Mouse (Mus musculus) urinary bladder, adult 2 months (tissue): ENCODE measurements around the gene Scamp3. TPM values are rescaled to one million over a fixed set of nuclear protein-coding genes. Genes with fewer than 3 reads are reported as not detected.

Source experiments
- DNase-seq: peaks from one replicate; pipeline ENCODE4 v3.0.0; 2022; ENCODE audit warnings: low spot score
- polyA plus RNA-seq: library from polyadenylated mRNA; depleted of rRNA; stranded (reverse); fragments of >200 nt; gene quantifications from 2 replicates; pipeline ENCODE4 v1.2.3, GENCODE M21; 2012

The Scamp3 gene
- polyA plus RNA-seq, 1 experiment: 72.3 TPM

- DNase-seq: no peak
Measured at GRCm38 (mm10) chr3:89163123-89163522, 14.2 kb upstream of the Scamp3 start.

- no peak for DNase-seq
Measured at GRCm38 (mm10) chr3:89163643-89164245, 13.5 kb upstream of the Scamp3 start.

- DNase-seq: peak; percentile 94
Measured at GRCm38 (mm10) chr3:89164506-89165267, 12.6 kb upstream of the Scamp3 start, which contains the start of gene Clk2. TSS of gene Clk2 (plus strand) at chr3:89164795.

- DNase-seq: no peak
Measured at GRCm38 (mm10) chr3:89165268-89165870, 11.9 kb upstream of the Scamp3 start.

- no peak for DNase-seq
Measured at GRCm38 (mm10) chr3:89166945-89167344, 10.3 kb upstream of the Scamp3 start.

GRCm38 (mm10) chr3:89174844-89175243 lies 2.4 kb upstream of the Scamp3 start:
- DNase-seq: no peak

GRCm38 (mm10) chr3:89175544-89175943 lies 1.7 kb upstream of the Scamp3 start:
- no peak for DNase-seq

- DNase-seq: no peak
Measured at GRCm38 (mm10) chr3:89176421-89176820, 852 bp upstream of the Scamp3 start.

- DNase-seq: no peak
Measured at GRCm38 (mm10) chr3:89178107-89178385, 773 bp downstream of the Scamp3 start.

- DNase-seq: no peak
Measured at GRCm38 (mm10) chr3:89179056-89179455, 1.8 kb downstream of the Scamp3 start.

GRCm38 (mm10) chr3:89181749-89182500 lies 4.7 kb downstream of the Scamp3 start:
- peak; percentile 20 for DNase-seq

GRCm38 (mm10) chr3:89182531-89183057 lies 5.3 kb downstream of the Scamp3 start:
- no peak for DNase-seq

- DNase-seq: peak; percentile 56
Measured at GRCm38 (mm10) chr3:89183058-89183958, 6.0 kb downstream of the Scamp3 start, which contains the start of gene Fam189b. TSS of gene Fam189b (plus strand) at chr3:89183143.

- peak; percentile 19 for DNase-seq
Measured at GRCm38 (mm10) chr3:89183959-89184315, 6.7 kb downstream of the Scamp3 start.

- DNase-seq: peak; percentile 20
Measured at GRCm38 (mm10) chr3:89187197-89187596, 9.9 kb downstream of the Scamp3 start.

GRCm38 (mm10) chr3:89187690-89188477 lies 10.6 kb downstream of the Scamp3 start:
- no peak for DNase-seq

- DNase-seq: peak; percentile 19
Measured at GRCm38 (mm10) chr3:89188478-89188875, 11.2 kb downstream of the Scamp3 start.

- DNase-seq: peak; percentile 10
Measured at GRCm38 (mm10) chr3:89190436-89190835, 13.2 kb downstream of the Scamp3 start.

- no peak for DNase-seq
Measured at GRCm38 (mm10) chr3:89193351-89193750, 16.1 kb downstream of the Scamp3 start.

- peak; percentile 13 for DNase-seq
Measured at GRCm38 (mm10) chr3:89193853-89194252, 16.6 kb downstream of the Scamp3 start.
